Mouse (Mus musculus) hindbrain, embryonic 15.5 days (tissue): ENCODE measurements around the gene Hhex. TPM values are rescaled to one million over a fixed set of nuclear protein-coding genes. Genes with fewer than 3 reads are reported as not detected.
A peak's percentile ranks its signal among the peaks of the same experiment; 100 is the strongest.

Experiments
- ATAC-seq: fragments of 200-750 bp; cut with Nextera tagmentation; 2 replicates; pipeline ENCODE4 v1.8.0; 2017; ENCODE audit warnings: low read depth, moderate number of reproducible peaks, moderate TSS enrichment; ENCODE audit not compliant: low FRiP score
- H3K27ac ChIP-seq: fragments of 300-500 bp; sonication (generic); replicated peaks from 2 replicates; pipeline ENCODE4 v1.5.1; 2015; ENCODE audit warnings: mild to moderate bottlenecking, inconsistent platforms
- H3K27me3 ChIP-seq: fragments of 300-500 bp; sonication (generic); 2 replicates; pipeline ENCODE4 v1.6.1; 2015; ENCODE audit warnings: control low read depth, inconsistent platforms
- H3K36me3 ChIP-seq: fragments of 300-500 bp; sonication (generic); 2 replicates; pipeline ENCODE4 v1.6.1; 2015; ENCODE audit warnings: control low read depth, inconsistent platforms
- H3K4me1 ChIP-seq: fragments of 300-500 bp; sonication (generic); replicated peaks from 2 replicates; pipeline ENCODE4 v1.6.1; 2015; ENCODE audit warnings: control low read depth, inconsistent platforms
- H3K4me2 ChIP-seq: fragments of 300-500 bp; sonication (generic); 2 replicates; pipeline ENCODE4 v1.6.1; 2015; ENCODE audit warnings: moderate library complexity, mild to moderate bottlenecking, inconsistent platforms
- H3K4me3 ChIP-seq: fragments of 300-500 bp; sonication (generic); 2 replicates; pipeline ENCODE4 v1.5.1; 2015; ENCODE audit warnings: mild to moderate bottlenecking, inconsistent platforms
- H3K9ac ChIP-seq: fragments of 300-500 bp; sonication (generic); 2 replicates; pipeline ENCODE4 v1.6.1; 2015; ENCODE audit warnings: inconsistent platforms
- H3K9me3 ChIP-seq: fragments of 300-500 bp; sonication (generic); 2 replicates; pipeline ENCODE4 v1.6.1; 2016; ENCODE audit warnings: control low read depth, inconsistent platforms
- WGBS: fragments of 180-500 bp; shearing (Covaris S2); methylation state at CpG from one replicate; pipeline ENCODE4 v1.1.7; 2015; 5-methylcytosine and 5-hydroxymethylcytosine counted together
- polyA plus RNA-seq: library from polyadenylated mRNA; unstranded; fragments of >200 nt; fragmentation: Nextera tagmentation; extraction: Ambion mirVana; gene quantifications from 2 replicates; pipeline ENCODE4 v1.2.1, GENCODE M21; 2015

Hhex gene
- 5.7 and 6.3 TPM in 2 replicates for polyA plus RNA-seq

DNA sequence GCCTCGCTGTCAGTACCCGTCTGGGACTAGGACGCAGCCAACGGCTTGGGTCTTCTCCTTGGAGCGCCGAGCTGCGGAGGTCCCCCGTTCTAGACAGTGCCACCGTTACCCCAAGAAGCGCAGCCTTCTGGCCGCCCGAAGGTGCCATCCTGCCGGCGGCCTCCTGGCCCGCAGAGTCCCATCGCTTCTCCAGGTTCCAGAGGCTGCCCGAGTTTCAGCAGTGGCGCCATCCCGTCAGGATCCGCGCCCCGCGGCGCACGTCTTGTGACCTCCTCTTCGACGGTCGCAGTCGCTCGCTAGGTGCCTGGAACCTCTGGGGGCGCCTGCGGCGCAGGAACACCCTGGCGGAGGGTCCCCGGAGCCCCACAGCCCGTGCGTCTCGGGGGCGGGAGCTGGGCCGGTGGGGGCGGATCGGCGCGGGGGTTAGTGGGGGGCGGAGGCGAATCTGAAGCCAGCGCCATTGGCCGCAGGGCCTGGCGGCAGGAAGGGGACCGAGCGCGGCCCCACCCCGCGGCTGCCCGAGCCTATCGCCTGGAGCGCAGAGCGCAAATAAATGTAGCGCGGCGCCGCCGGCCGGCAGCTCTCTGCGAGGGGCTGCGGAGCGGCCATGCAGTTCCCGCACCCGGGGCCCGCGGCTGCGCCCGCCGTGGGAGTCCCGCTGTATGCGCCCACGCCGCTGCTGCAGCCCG is at the start of gene Hhex:
TSS of gene Hhex (plus strand) at position 548 of the 689 bp plus-strand sequence.
- WGBS: under 1% methylated on average over 67 of the region's 79 CpGs

DNA sequence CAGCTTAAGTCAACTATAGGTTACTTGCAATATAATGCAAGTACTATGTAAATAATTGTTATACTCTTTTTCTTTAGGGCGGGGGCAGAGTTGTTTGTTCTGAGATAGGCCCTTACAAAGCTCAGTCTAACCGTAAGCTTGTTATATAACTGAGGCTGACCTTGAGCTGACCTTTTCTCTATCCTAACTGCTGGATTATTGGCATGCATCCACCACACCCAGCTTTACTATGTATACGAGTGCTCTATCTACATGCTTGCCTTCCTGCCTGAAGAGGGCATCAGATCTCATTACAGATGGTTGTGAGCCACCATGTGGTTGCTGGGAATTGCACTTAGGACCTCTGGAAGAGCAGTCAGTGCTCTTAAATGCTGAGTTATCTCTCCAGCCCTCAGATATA is 48.5 kb upstream of the Hhex start:
- Histone ChIP-seq H3K27ac (no peak overlapping the region), H3K9me3 (no peaks in the 10 kb centered on the region), H3K36me3 (0 out of 2 replicates have a peak, but pooled peaks cover 6% of the 10 kb centered on the region), H3K4me3 (no peak overlapping the region), H3K4me1 (no peaks in the 10 kb centered on the region), H3K27me3 (no peaks in the 10 kb centered on the region), H3K4me2 (no peak overlapping the region), H3K9ac (no peak overlapping the region)
- WGBS: 79% methylated on average over 3 of the region's 3 CpGs
- no peak for ATAC-seq

More for the DNA sequence above, at the start of gene Hhex:
- Histone ChIP-seq H3K4me3 (peak within 1 kb of the TSS; percentile 33), H3K9me3 (no peaks in the 10 kb centered on the region), H3K27me3 (peaks cover 80% of the 10 kb centered on the region), H3K36me3 (no peaks in the 10 kb centered on the region), H3K4me2 (peak within 1 kb of the TSS; percentile 56), H3K27ac (peak within 1 kb of the TSS; percentile 55), H3K4me1 (peaks cover 16% of the 10 kb centered on the region), H3K9ac (peak within 1 kb of the TSS; percentile 29)
- peak; percentile 64 for ATAC-seq

DNA sequence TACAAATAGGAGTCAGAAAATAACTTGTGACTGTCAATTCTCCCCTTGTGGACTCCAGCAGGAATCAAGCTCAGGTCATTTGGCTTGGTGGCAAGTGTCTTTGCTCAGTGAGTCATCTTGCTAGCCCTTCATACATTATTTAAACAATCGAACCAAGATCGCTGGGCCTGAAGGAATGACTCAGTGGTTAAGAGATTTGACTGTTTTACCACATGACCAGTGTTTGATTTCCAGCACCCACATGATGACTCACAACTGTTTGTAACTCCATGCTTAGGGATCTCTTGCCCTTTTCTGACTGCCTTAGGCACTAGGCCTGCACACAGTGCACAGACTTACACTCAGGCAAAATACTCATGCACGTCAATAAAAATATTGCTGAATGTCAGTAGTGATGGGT is 42.7 kb upstream of the Hhex start:
- WGBS: 97% methylated on average over 3 of the region's 3 CpGs
- no peaks in the 10 kb centered on the region for H3K27me3 ChIP-seq
- no peak for ATAC-seq
- no peak overlapping the region for H3K27ac ChIP-seq
- 0 out of 2 replicates have a peak, but pooled peaks cover 6% of the 10 kb centered on the region for H3K36me3 ChIP-seq
- H3K4me2 ChIP-seq: no peak overlapping the region
- H3K9me3 ChIP-seq: no peaks in the 10 kb centered on the region
- H3K4me3 ChIP-seq: no peak overlapping the region
- no peaks in the 10 kb centered on the region for H3K4me1 ChIP-seq
- H3K9ac ChIP-seq: no peak overlapping the region

DNA sequence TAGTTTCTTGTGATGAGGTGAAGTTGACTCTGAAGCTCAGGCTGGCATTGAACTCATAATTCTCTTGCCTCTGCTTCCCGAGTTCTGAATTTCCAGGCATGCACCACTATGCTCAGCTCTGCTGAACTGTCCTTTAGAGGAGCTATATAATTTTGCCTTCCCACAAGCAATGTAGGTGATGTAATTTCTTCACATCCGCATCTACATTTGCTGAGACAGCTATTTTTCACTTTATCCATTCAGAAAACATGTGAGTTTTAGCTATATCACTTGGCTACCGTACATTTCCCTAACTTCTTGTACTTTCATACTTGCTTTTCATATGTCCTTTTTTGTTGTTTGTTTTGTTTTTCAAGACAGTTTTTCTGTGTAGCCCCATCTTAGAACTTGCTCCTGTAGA is 38.3 kb upstream of the Hhex start:
- Histone ChIP-seq H3K9me3 (no peaks in the 10 kb centered on the region), H3K27ac (no peak overlapping the region), H3K36me3 (no peaks in the 10 kb centered on the region), H3K4me1 (no peaks in the 10 kb centered on the region), H3K4me3 (no peak overlapping the region), H3K9ac (no peak overlapping the region), H3K4me2 (no peak overlapping the region), H3K27me3 (no peaks in the 10 kb centered on the region)
- ATAC-seq: no peak
- WGBS: 98% methylated on average over 3 of the region's 3 CpGs

- H3K36me3 ChIP-seq: no peaks in the 10 kb centered on the region
- no peaks in the 10 kb centered on the region for H3K4me1 ChIP-seq
- no peaks in the 10 kb centered on the region for H3K27me3 ChIP-seq
- ATAC-seq: no peak
- 76% methylated on average over 6 of the region's 6 CpGs for WGBS
- no peak overlapping the region for H3K4me3 ChIP-seq
- H3K27ac ChIP-seq: no peak overlapping the region
- no peak overlapping the region for H3K4me2 ChIP-seq
- no peaks in the 10 kb centered on the region for H3K9me3 ChIP-seq
- H3K9ac ChIP-seq: no peak overlapping the region
Measured at GRCm38 (mm10) chr19:37400936-37401335, 33.7 kb upstream of the Hhex start.

DNA sequence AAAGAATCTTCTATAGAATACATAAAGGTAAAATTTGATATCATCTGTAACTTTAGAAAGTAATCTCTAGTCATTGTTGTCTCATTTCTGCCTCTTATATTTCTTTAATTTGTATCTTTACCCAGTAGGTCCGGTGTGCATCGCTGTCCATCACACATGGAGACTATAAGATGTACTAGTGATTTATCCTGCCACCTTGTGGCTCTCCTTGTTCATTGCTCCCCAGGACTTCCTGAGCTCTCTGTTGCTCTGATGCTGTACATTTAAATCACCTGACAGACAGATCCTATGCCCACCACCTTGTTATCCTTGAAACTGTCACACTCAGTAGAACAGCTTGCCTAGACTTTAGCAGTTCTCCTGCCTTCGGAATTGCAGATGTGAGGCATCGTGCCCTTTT is 16.3 kb upstream of the Hhex start:
- H3K4me2 ChIP-seq: no peak overlapping the region
- H3K27ac ChIP-seq: no peak overlapping the region
- 83% methylated on average over 4 of the region's 4 CpGs for WGBS
- no peak for ATAC-seq
- no peaks in the 10 kb centered on the region for H3K4me1 ChIP-seq
- no peak overlapping the region for H3K4me3 ChIP-seq
- H3K36me3 ChIP-seq: no peaks in the 10 kb centered on the region
- H3K9ac ChIP-seq: no peak overlapping the region
- H3K27me3 ChIP-seq: no peaks in the 10 kb centered on the region
- H3K9me3 ChIP-seq: no peaks in the 10 kb centered on the region

GRCm38 (mm10) chr19:37419613-37420012 is 15.0 kb upstream of the Hhex start:
- Histone ChIP-seq H3K4me2 (no peak overlapping the region), H3K36me3 (no peaks in the 10 kb centered on the region), H3K9me3 (no peaks in the 10 kb centered on the region), H3K9ac (no peak overlapping the region), H3K4me1 (no peaks in the 10 kb centered on the region), H3K4me3 (no peak overlapping the region), H3K27ac (no peak overlapping the region), H3K27me3 (no peaks in the 10 kb centered on the region)
- ATAC-seq: no peak
- WGBS: 51% methylated on average over 3 of the region's 3 CpGs

DNA sequence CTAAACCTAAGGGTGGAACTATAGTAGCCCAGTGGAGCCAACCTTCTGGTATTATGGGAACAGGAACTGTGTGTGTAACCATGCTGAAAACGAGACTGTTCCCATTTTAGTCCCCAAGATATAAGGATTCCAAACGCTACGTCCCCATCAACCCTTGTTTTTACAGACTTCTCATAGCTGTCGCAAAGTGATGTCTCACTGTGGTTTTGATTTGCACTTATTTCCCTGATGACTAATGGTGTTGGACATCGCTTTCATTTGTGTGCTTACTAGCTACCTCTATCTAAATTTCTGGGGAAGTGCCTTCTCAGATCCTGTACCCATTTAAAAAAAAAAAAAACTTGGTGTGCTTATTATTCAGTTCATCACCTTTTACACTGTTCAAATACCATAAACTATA is 6.0 kb upstream of the Hhex start:
- H3K4me3 ChIP-seq: no peak overlapping the region
- no peak overlapping the region for H3K9ac ChIP-seq
- H3K4me1 ChIP-seq: no peaks in the 10 kb centered on the region
- H3K9me3 ChIP-seq: no peaks in the 10 kb centered on the region
- H3K4me2 ChIP-seq: no peak overlapping the region
- no peak for ATAC-seq
- 88% methylated on average over 5 of the region's 5 CpGs for WGBS
- H3K27ac ChIP-seq: no peak overlapping the region
- H3K27me3 ChIP-seq: peaks cover 37% of the 10 kb centered on the region
- no peaks in the 10 kb centered on the region for H3K36me3 ChIP-seq

DNA sequence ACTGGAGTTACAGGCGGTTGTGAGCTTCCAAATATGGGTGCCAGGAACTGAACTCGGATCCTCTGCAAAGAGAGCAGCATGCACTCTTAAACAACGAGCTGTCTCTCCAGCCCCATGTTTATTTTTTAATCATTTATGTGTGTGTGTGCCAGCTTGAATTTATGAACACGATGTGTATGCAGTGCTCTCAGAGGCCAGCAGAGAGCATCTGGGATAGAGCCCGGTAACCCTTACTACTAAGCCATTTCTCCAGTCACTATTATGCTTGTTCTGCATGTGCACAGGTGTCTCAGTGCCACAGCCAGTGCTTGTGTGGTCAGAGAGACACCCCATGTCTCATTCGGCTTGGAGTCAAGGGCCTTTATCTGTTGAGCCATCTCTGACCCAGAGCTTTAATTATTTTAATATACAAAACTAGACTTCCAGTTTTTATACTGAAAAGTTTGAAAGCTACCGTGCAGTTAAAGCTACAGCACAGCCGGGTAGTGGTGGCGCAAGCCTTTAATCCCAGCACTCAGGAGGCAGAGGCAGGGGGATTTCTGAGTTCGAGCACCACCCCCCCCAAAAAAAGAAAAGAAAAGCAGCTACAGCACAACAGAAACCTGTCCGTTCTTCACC is 3.4 kb upstream of the Hhex start:
- Histone ChIP-seq H3K9me3 (no peaks in the 10 kb centered on the region), H3K9ac (no peak overlapping the region), H3K27me3 (peaks cover 55% of the 10 kb centered on the region), H3K27ac (no peak overlapping the region), H3K4me1 (peaks cover 16% of the 10 kb centered on the region), H3K36me3 (no peaks in the 10 kb centered on the region), H3K4me3 (no peak overlapping the region), H3K4me2 (no peak overlapping the region)
- WGBS: 93% methylated on average over 11 of the region's 11 CpGs
- no peak for ATAC-seq

DNA sequence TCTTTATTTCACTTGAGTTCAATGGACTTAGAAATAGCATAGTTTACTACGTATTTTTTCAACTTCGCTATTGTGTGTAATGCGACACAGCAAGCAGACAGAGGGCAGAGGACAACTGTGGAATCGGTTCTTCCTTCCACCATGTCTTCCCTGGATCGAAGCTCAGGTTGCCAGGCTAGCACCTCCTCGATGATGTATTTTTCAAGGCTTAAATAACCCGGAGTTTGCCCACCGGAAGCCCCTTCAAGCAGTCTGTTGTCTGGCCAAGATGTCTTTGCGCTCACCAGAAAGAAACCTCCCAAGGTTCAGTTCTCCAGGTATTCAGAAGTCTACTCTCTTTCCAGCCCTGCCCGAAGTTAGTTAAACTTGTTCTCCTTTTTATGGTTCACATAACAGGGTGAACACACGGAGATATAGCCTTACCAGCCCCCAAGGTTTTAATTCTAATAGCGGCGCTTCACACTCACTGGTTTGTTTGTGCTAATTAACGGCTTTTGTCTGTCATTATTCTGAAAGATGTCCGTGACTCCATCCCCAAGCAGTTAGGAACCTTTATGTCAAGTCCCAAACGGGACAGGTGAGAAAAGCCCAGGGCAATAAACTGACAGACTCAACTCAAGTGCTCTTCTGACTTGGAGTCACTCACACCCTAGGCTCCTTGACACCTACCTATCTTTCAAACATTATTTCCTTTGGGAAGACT is 1.6 kb upstream of the Hhex start:
- H3K4me3 ChIP-seq: no peak overlapping the region
- peaks cover 70% of the 10 kb centered on the region for H3K27me3 ChIP-seq
- no peak overlapping the region for H3K4me2 ChIP-seq
- no peak for ATAC-seq
- WGBS: 22% methylated on average over 16 of the region's 16 CpGs
- H3K9ac ChIP-seq: no peak overlapping the region
- no peaks in the 10 kb centered on the region for H3K9me3 ChIP-seq
- H3K4me1 ChIP-seq: peaks cover 16% of the 10 kb centered on the region
- no peaks in the 10 kb centered on the region for H3K36me3 ChIP-seq
- H3K27ac ChIP-seq: no peak overlapping the region

DNA sequence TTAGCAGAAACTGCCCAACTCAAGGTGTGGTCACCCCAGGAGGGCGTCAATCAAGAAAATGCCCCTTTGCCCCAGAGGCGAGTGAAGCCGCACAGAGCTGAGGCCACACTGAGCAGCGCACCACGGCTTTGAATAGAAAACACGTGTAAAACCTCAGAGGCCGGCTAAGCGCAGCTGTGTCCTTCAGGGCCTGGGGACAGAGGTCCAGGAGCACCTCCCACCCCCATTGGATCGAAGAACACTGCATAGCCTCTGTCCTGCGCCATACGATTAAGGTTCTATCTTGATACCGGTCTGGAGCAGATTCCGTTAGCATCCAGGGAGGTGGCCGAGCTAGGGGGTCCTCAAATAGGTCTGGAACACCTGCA is 731 bp upstream of the Hhex start:
- 2% methylated on average over 14 of the region's 14 CpGs for WGBS
- H3K4me3 ChIP-seq: peak overlapping the region; percentile 33
- H3K36me3 ChIP-seq: no peaks in the 10 kb centered on the region
- ATAC-seq: peak; percentile 23; the same call in 1 of the 2 replicates
- no peaks in the 10 kb centered on the region for H3K9me3 ChIP-seq
- no peak overlapping the region for H3K27ac ChIP-seq
- H3K27me3 ChIP-seq: peaks cover 75% of the 10 kb centered on the region
- H3K9ac ChIP-seq: no peak overlapping the region
- H3K4me1 ChIP-seq: peaks cover 16% of the 10 kb centered on the region
- H3K4me2 ChIP-seq: peak overlapping the region; percentile 56
